Mouse (Mus musculus) hindbrain, embryonic 11.5 days (tissue): Measurements from ENCODE around the gene Syk. TPM values are rescaled to one million over a fixed set of nuclear protein-coding genes. Genes with fewer than 3 reads are reported as not detected.
A peak's percentile ranks its signal among the peaks of the same experiment; 100 is the strongest.

Experiments
- ATAC-seq: fragments of 200-750 bp; cut with Nextera tagmentation; 2 replicates; pipeline ENCODE4 v1.8.0; 2017; ENCODE audit warnings: mild to moderate bottlenecking, moderate TSS enrichment, moderate library complexity; ENCODE audit not compliant: low FRiP score
- DNase-seq: peaks from one replicate; pipeline ENCODE4 v3.0.0-alpha.2; 2015; ENCODE audit warnings: low spot score
- H3K27ac ChIP-seq: fragments of 300-500 bp; sonication (generic); 2 replicates; pipeline ENCODE4 v1.5.1; 2014; ENCODE audit warnings: mild to moderate bottlenecking, low read depth, low read length
- H3K27me3 ChIP-seq: fragments of 300-500 bp; sonication (generic); 2 replicates; pipeline ENCODE4 v1.6.1; 2014; ENCODE audit warnings: mild to moderate bottlenecking, low read length, moderate library complexity, mixed read lengths; ENCODE audit not compliant: control insufficient read depth, insufficient read depth
- H3K36me3 ChIP-seq: fragments of 300-500 bp; sonication (generic); 2 replicates; pipeline ENCODE4 v1.6.1; 2014; ENCODE audit warnings: mild to moderate bottlenecking, low read length, moderate library complexity, mixed read lengths; ENCODE audit not compliant: control insufficient read depth, insufficient read depth
- H3K4me1 ChIP-seq: fragments of 300-500 bp; sonication (generic); replicated peaks from 2 replicates; pipeline ENCODE4 v1.6.1; 2014; ENCODE audit warnings: low read length, mixed read lengths; ENCODE audit not compliant: control insufficient read depth, insufficient read depth
- H3K4me2 ChIP-seq: fragments of 300-500 bp; sonication (generic); replicated peaks from 2 replicates; pipeline ENCODE4 v1.6.1; 2014; ENCODE audit warnings: mild to moderate bottlenecking, low read depth, low read length
- H3K4me3 ChIP-seq: fragments of 300-500 bp; sonication (generic); 2 replicates; pipeline ENCODE4 v1.5.1; 2014; ENCODE audit warnings: low read depth, low read length
- H3K9ac ChIP-seq: fragments of 300-500 bp; sonication (generic); 2 replicates; pipeline ENCODE4 v1.6.1; 2014; ENCODE audit warnings: low read depth, low read length
- H3K9me3 ChIP-seq: fragments of 300-500 bp; sonication (generic); 2 replicates; pipeline ENCODE4 v1.6.1; 2016; ENCODE audit warnings: low read length; ENCODE audit not compliant: control insufficient read depth
- WGBS: fragments of 180-500 bp; shearing (Covaris S2); extraction: QIAGEN DNeasy Blood & Tissue Kit; methylation state at CpG from one replicate; pipeline ENCODE4 v1.1.7; 2014; 5-methylcytosine and 5-hydroxymethylcytosine counted together
- polyA plus RNA-seq: library from polyadenylated mRNA; unstranded; fragments of >200 nt; fragmentation: Nextera tagmentation; extraction: Ambion mirVana; gene quantifications from 2 replicates; pipeline ENCODE4 v1.2.1, GENCODE M21; 2014

Gene Syk
- polyA plus RNA-seq, 1 experiment from 2014 or later: 4.4 TPM

DNA sequence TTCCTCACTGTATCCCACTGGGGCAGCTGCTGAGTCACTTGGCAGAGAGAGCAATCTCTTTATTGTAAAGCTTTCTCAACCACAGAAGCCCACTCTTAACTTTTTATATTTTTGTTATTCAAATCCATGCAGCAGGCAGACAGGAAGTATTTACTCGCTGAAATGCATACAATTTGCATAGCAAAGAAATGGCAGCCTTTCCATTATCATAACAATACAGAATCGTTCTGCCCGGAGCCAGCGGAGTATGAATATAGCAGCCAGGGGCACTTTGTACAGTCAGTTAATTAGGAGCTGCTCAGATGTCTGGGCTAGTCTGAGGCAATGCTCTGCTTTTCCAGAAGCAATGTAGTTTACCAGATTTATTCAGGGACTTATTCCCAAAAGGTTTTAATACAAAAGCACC lies 20.8 kb upstream of the Syk start:
- H3K27me3 ChIP-seq: no peaks in the 10 kb centered on the region
- WGBS: 18% methylated on average over 4 of the region's 4 CpGs
- H3K9me3 ChIP-seq: no peaks in the 10 kb centered on the region
- no peak overlapping the region for H3K9ac ChIP-seq
- H3K4me1 ChIP-seq: peaks cover 2% of the 10 kb centered on the region; the same call in 1 of the 2 replicates
- peak; percentile 38 for DNase-seq
- no peaks in the 10 kb centered on the region for H3K36me3 ChIP-seq
- H3K4me3 ChIP-seq: no peak overlapping the region
- ATAC-seq: peak; percentile 67; the same call in 1 of the 2 replicates
- H3K27ac ChIP-seq: no peak overlapping the region
- H3K4me2 ChIP-seq: no peak overlapping the region

DNA sequence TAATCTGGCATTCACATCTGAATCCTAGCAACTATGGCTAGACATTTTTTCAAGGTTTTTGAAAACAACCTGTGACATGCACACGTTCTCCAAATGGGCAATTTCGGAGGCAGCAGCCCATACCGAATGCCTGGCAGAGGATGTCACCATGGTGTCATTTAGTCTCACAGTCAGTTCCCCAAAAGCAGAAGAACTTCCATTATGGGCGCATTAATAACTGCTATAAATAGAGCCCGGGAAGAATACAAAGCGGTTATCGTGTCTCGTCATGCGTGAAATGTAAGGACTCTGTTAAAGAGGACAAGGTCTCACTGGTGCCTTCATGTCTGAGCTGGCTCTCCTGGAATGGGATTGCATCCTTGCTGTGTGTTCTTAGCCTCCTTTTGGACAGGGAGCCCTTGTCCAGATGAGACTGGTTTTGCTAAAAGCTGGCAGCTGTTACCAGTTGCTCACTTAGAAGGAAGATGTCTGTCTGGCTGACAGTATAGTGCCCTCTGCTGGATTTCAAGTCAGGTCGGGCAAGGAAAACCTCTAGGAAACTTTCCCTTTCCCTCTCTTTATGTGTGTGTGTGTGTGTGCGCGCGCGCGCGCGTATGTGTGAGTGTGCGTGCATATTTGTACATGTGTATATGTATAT lies 17.8 kb upstream of the Syk start:
- Histone ChIP-seq H3K4me3 (no peak overlapping the region), H3K36me3 (no peaks in the 10 kb centered on the region), H3K4me1 (peaks cover 2% of the 10 kb centered on the region; the same call in 1 of the 2 replicates), H3K9me3 (no peaks in the 10 kb centered on the region), H3K9ac (no peak overlapping the region), H3K27ac (no peak overlapping the region), H3K4me2 (no peak overlapping the region), H3K27me3 (no peaks in the 10 kb centered on the region)
- ATAC-seq (no peak), DNase-seq (peak; percentile 31)
- 77% methylated on average over 18 of the region's 18 CpGs for WGBS

GRCm38 (mm10) chr13:52566188-52566760 lies 16.7 kb upstream of the Syk start:
- H3K27ac ChIP-seq: no peak overlapping the region
- no peaks in the 10 kb centered on the region for H3K9me3 ChIP-seq
- H3K4me3 ChIP-seq: no peak overlapping the region
- no peaks in the 10 kb centered on the region for H3K27me3 ChIP-seq
- no peak overlapping the region for H3K4me2 ChIP-seq
- 88% methylated on average over 9 of the region's 9 CpGs for WGBS
- DNase-seq (no peak), ATAC-seq (no peak)
- no peak overlapping the region for H3K9ac ChIP-seq
- H3K36me3 ChIP-seq: no peaks in the 10 kb centered on the region
- H3K4me1 ChIP-seq: peaks cover 2% of the 10 kb centered on the region; the same call in 1 of the 2 replicates

DNA sequence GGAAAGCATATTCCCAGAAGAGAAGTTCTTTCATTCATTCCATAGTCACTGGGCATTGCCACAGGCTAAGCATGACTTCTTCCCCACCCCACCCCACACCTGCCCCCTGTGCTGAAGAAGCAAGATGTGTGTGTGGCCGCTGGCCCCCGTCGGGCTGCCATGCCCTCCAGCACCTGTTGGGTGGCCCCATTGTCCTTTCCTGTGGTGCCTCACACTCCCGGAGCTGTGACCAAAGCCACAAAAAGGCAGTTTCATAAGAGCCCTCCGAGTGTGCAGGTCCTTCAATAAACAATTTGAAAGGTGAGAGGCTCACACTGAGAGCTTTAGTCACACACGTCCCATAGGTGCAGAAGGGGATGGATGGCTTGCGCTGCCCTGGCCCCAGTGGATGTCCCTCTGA lies 16.2 kb upstream of the Syk start:
- DNase-seq (no peak), ATAC-seq (no peak)
- no peak overlapping the region for H3K9ac ChIP-seq
- H3K4me1 ChIP-seq: 0 out of 2 replicates have a peak, but pooled peaks cover 2% of the 10 kb centered on the region
- H3K4me2 ChIP-seq: no peak overlapping the region
- H3K4me3 ChIP-seq: no peak overlapping the region
- no peak overlapping the region for H3K27ac ChIP-seq
- H3K9me3 ChIP-seq: no peaks in the 10 kb centered on the region
- WGBS: 80% methylated on average over 7 of the region's 7 CpGs
- H3K27me3 ChIP-seq: no peaks in the 10 kb centered on the region
- H3K36me3 ChIP-seq: no peaks in the 10 kb centered on the region

- Histone ChIP-seq H3K36me3 (no peaks in the 10 kb centered on the region), H3K4me1 (no peaks in the 10 kb centered on the region), H3K27ac (no peak overlapping the region), H3K27me3 (no peaks in the 10 kb centered on the region), H3K9me3 (no peaks in the 10 kb centered on the region), H3K9ac (no peak overlapping the region), H3K4me2 (no peak overlapping the region), H3K4me3 (no peak overlapping the region)
- whole genome bisulfite sequencing: 67% methylated on average over 8 of the region's 8 CpGs
- ATAC-seq: no peak
- DNase-seq: no peak
Measured at GRCm38 (mm10) chr13:52569194-52569769, 13.7 kb upstream of the Syk start.

GRCm38 (mm10) chr13:52570276-52570675 lies 12.7 kb upstream of the Syk start:
- Histone ChIP-seq H3K9me3 (no peaks in the 10 kb centered on the region), H3K9ac (no peak overlapping the region), H3K4me3 (no peak overlapping the region), H3K4me1 (no peaks in the 10 kb centered on the region), H3K27ac (no peak overlapping the region), H3K4me2 (no peak overlapping the region), H3K36me3 (no peaks in the 10 kb centered on the region), H3K27me3 (no peaks in the 10 kb centered on the region)
- 94% methylated on average over 9 of the region's 9 CpGs for WGBS
- no peak for ATAC-seq
- no peak for DNase-seq

GRCm38 (mm10) chr13:52571591-52572384 lies 11.2 kb upstream of the Syk start:
- no peaks in the 10 kb centered on the region for H3K27me3 ChIP-seq
- no peak overlapping the region for H3K4me3 ChIP-seq
- no peaks in the 10 kb centered on the region for H3K4me1 ChIP-seq
- no peaks in the 10 kb centered on the region for H3K36me3 ChIP-seq
- ATAC-seq: no peak
- no peak for DNase-seq
- H3K27ac ChIP-seq: no peak overlapping the region
- WGBS: 81% methylated on average over 11 of the region's 11 CpGs
- no peak overlapping the region for H3K9ac ChIP-seq
- no peak overlapping the region for H3K4me2 ChIP-seq
- H3K9me3 ChIP-seq: no peaks in the 10 kb centered on the region

GRCm38 (mm10) chr13:52572451-52573446 lies 10.2 kb upstream of the Syk start:
- Histone ChIP-seq H3K4me1 (no peaks in the 10 kb centered on the region), H3K9me3 (no peaks in the 10 kb centered on the region), H3K9ac (no peak overlapping the region), H3K4me2 (no peak overlapping the region), H3K4me3 (no peak overlapping the region), H3K27me3 (no peaks in the 10 kb centered on the region), H3K36me3 (no peaks in the 10 kb centered on the region), H3K27ac (no peak overlapping the region)
- no peak for DNase-seq
- no peak for ATAC-seq
- whole genome bisulfite sequencing: 77% methylated on average over 9 of the region's 9 CpGs
